Mouse (Mus musculus): ENCODE measurements around the gene Zfp36l1.
A peak's percentile ranks its signal among the peaks of the same experiment; 100 is the strongest.

Zfp36l1 gene

GRCm38 (mm10) chr12:80130558-80131358 lies 17.9 kb upstream of the Zfp36l1 start:
- peak; percentile 64 for DNase-seq

- no peak for DNase-seq
Measured at GRCm38 (mm10) chr12:80129531-80129930, 16.7 kb upstream of the Zfp36l1 start.

- no peak for DNase-seq
Measured at GRCm38 (mm10) chr12:80127191-80127762, 14.5 kb upstream of the Zfp36l1 start.

- no peak for DNase-seq
Measured at GRCm38 (mm10) chr12:80125316-80125715, 12.5 kb upstream of the Zfp36l1 start.

GRCm38 (mm10) chr12:80124756-80125155 lies 11.9 kb upstream of the Zfp36l1 start:
- no peak for DNase-seq

GRCm38 (mm10) chr12:80124211-80124610 lies 11.4 kb upstream of the Zfp36l1 start:
- DNase-seq = no peak

- peak; percentile 41 for DNase-seq
Measured at GRCm38 (mm10) chr12:80123227-80123803, 10.5 kb upstream of the Zfp36l1 start.

- no peak for DNase-seq
Measured at GRCm38 (mm10) chr12:80121438-80121837, 8.6 kb upstream of the Zfp36l1 start.

GRCm38 (mm10) chr12:80118588-80118987 lies 5.8 kb upstream of the Zfp36l1 start:
- DNase-seq = no peak

GRCm38 (mm10) chr12:80116206-80117112 lies 3.6 kb upstream of the Zfp36l1 start:
- DNase-seq = no peak

GRCm38 (mm10) chr12:80115863-80116194 lies 3.0 kb upstream of the Zfp36l1 start:
- no peak for DNase-seq

GRCm38 (mm10) chr12:80115142-80115862 lies 2.5 kb upstream of the Zfp36l1 start:
- peak; percentile 88 for DNase-seq

- no peak for DNase-seq
Measured at GRCm38 (mm10) chr12:80114892-80115141, 2.0 kb upstream of the Zfp36l1 start.

GRCm38 (mm10) chr12:80114031-80114891 lies 1.4 kb upstream of the Zfp36l1 start:
- DNase-seq = peak; percentile 88

- peak; percentile 75 for DNase-seq
Measured at GRCm38 (mm10) chr12:80113586-80114021, 791 bp upstream of the Zfp36l1 start.

GRCm38 (mm10) chr12:80112071-80112660 lies 647 bp downstream of the Zfp36l1 start:
- no peak for DNase-seq

- peak; percentile 58 for DNase-seq
Measured at GRCm38 (mm10) chr12:80111131-80112070, 1.4 kb downstream of the Zfp36l1 start.

GRCm38 (mm10) chr12:80110546-80110870 lies 2.3 kb downstream of the Zfp36l1 start:
- no peak for DNase-seq

GRCm38 (mm10) chr12:80109753-80110545 lies 2.9 kb downstream of the Zfp36l1 start:
- DNase-seq = peak; percentile 53
